Mouse (Mus musculus): ENCODE measurements around the gene Ccdc9. TPM values are rescaled to one million over a fixed set of nuclear protein-coding genes. Genes with fewer than 3 reads are reported as not detected.

The Ccdc9 gene
- polyA plus RNA-seq, 1 experiment from 2014 or later, result 44.7 TPM

DNA sequence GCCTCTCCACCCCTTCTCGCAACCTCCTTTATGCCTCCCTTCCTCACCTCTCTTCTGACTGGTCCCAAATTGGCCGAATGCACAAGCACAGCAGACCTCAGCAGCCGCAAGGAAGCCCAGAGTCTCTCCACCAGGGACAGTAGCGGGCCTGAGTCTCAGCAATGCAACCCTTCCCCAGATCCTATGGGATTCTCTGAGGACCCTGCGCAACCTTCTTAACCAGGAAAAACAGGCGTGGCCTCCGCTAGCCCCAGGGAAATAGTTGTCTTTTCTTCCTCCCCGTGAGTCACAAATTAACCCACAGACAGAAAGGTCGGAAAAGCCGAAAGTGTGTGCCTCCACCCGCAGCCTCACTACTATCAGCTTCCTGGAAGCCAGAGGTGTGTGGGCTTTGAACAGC is 44.8 kb downstream of the Ccdc9 start:
- no peak overlapping the region for H3K4me3 ChIP-seq (replicated peaks)
- ATAC-seq (ENCODE audit: insufficient number of reproducible peaks, insufficient read depth, low FRiP score, low TSS enrichment, low read depth), result no peak
- no peak overlapping the region for H3K27ac ChIP-seq
- no peaks in the 10 kb centered on the region; the same call in 1 of the 2 replicates for H3K27me3 ChIP-seq
- no peaks in the 10 kb centered on the region for H3K4me1 ChIP-seq (replicated peaks)
- no peak overlapping the region for H3K9ac ChIP-seq (replicated peaks)
- no peaks in the 10 kb centered on the region for H3K36me3 ChIP-seq
- H3K4me2 ChIP-seq, result no peak overlapping the region
- no peaks in the 10 kb centered on the region for H3K9me3 ChIP-seq
- 57% methylated on average over 11 of the region's 11 CpGs for WGBS

DNA sequence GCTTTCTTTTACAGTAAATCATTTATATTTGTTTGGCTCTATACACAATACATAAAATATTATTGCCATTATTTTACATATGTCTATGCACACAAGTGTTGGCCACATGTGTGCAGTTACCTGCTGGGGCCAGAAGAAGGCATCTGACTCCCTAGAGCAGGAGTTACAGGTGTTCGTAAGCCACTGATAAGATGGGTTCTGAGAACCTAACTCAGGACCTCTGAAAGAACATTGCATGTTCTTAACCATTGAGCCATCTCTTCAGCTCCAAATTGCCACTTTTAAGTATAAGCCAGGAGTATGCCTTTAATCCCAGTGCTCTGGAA is 45.7 kb downstream of the Ccdc9 start:
- WGBS, result 86% methylated on average over 1 of the region's 1 CpGs
- Histone ChIP-seq H3K9me3 (no peaks in the 10 kb centered on the region), H3K4me1 (replicated peaks) (no peaks in the 10 kb centered on the region), H3K36me3 (no peaks in the 10 kb centered on the region), H3K27me3 (no peaks in the 10 kb centered on the region; the same call in 1 of the 2 replicates), H3K27ac (no peak overlapping the region), H3K4me2 (no peak overlapping the region), H3K9ac (replicated peaks) (no peak overlapping the region), H3K4me3 (replicated peaks) (no peak overlapping the region)
- no peak for ATAC-seq (ENCODE audit: insufficient number of reproducible peaks, insufficient read depth, low FRiP score, low TSS enrichment, low read depth)

DNA sequence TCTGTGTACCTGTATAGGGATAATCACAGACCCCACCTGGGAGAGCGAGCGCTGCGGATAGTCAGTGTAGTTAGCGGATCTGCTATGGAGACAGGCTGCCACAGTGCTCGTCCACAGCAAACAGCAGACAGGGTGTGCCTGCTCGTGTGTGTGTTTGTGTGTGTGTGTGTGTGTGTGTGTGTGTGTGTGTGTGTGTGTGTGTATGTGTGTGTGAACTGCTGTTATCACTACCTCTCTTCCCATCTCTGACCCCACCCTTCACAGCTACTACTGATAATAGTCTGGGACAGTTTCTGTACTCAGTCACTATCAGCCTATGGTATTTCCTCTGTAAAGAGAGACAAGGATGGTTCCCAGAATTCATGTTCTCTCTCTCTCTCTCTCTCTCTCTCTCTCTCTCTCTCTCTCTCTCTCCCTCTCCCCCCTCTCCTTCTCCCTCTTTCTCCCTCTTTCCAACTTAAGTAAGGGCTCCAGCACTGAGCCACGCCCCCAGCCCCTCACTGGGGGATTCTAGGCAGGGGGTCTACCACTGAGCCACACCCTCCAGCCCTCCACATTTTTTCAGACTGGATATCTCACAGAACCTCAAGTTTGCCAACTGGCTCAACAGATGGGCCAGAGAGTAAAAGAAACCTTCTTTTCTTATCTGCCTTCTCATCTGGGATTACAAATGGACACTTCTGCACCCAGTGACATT is 46.2 kb downstream of the Ccdc9 start:
- H3K9ac ChIP-seq (replicated peaks), result no peak overlapping the region
- no peaks in the 10 kb centered on the region for H3K9me3 ChIP-seq
- WGBS, result 83% methylated on average over 7 of the region's 7 CpGs
- H3K4me2 ChIP-seq, result no peak overlapping the region
- H3K27ac ChIP-seq, result no peak overlapping the region
- H3K4me3 ChIP-seq (replicated peaks), result no peak overlapping the region
- H3K27me3 ChIP-seq, result no peaks in the 10 kb centered on the region; the same call in 1 of the 2 replicates
- H3K36me3 ChIP-seq, result no peaks in the 10 kb centered on the region
- no peak for ATAC-seq (ENCODE audit: insufficient number of reproducible peaks, insufficient read depth, low FRiP score, low TSS enrichment, low read depth)
- no peaks in the 10 kb centered on the region for H3K4me1 ChIP-seq (replicated peaks)

DNA sequence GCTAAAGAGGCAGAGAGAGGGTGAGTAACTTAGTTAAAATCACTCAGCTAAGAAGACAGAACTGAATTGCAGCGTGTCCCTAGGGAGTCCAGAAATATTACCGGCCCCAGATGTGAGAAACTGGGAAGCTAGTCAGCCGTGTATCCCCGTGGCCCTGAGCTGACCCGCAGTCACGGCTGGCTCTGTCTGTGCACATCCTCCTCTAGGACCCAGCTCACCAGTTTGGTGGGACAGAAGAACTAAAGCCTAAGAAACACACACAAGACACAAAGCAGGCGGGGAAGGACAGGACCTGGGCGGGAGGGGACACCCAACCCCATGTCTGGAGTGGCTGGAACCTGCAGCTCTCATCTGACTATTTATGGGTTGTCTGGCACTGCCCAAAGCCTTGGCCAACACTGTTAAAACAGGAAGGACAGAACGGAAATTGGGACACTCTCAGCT is 47.0 kb downstream of the Ccdc9 start:
- Histone ChIP-seq H3K27ac (no peak overlapping the region), H3K4me1 (replicated peaks) (no peaks in the 10 kb centered on the region), H3K36me3 (no peaks in the 10 kb centered on the region), H3K4me2 (no peak overlapping the region), H3K4me3 (replicated peaks) (no peak overlapping the region), H3K27me3 (no peaks in the 10 kb centered on the region; the same call in 1 of the 2 replicates), H3K9ac (replicated peaks) (no peak overlapping the region), H3K9me3 (no peaks in the 10 kb centered on the region)
- ATAC-seq (ENCODE audit: insufficient number of reproducible peaks, insufficient read depth, low FRiP score, low TSS enrichment, low read depth), result no peak
- WGBS, result 56% methylated on average over 9 of the region's 9 CpGs

DNA sequence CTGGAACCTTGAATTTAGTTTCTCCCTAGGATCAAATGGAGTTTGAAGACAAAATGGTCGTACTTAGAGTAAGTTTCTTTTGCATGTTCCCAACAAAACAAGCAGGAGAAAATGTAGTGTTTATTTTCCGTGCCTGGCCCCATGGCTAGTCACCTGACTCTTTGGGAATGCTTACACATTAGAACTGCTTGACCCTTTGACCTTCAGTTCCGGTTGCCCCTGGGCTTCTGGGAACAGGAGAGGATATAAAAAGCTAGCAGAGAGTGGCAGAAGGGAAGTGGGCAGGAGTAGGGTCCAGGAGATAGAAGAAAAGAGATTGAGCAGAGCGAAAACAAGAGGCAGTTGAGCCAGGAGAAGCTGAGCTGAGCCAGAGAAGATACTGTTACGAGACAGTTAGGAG is 56.7 kb downstream of the Ccdc9 start:
- no peak overlapping the region for H3K4me2 ChIP-seq
- ATAC-seq (ENCODE audit: insufficient number of reproducible peaks, insufficient read depth, low FRiP score, low TSS enrichment, low read depth), result no peak
- no peaks in the 10 kb centered on the region for H3K36me3 ChIP-seq
- no peak overlapping the region for H3K27ac ChIP-seq
- H3K4me3 ChIP-seq (replicated peaks), result no peak overlapping the region
- H3K9me3 ChIP-seq, result peaks cover 8% of the 10 kb centered on the region; the same call in 1 of the 2 replicates
- H3K4me1 ChIP-seq (replicated peaks), result peaks cover 8% of the 10 kb centered on the region
- H3K9ac ChIP-seq (replicated peaks), result no peak overlapping the region
- WGBS, result 29% methylated on average over 5 of the region's 5 CpGs
- H3K27me3 ChIP-seq, result peaks cover 2% of the 10 kb centered on the region; the same call in 1 of the 2 replicates

Other genes with a start within 250 kb of the Ccdc9 start
- 9.0 and 9.4 TPM in 2 replicates for gene Bicra, start 238.9 kb downstream of the Ccdc9 start, polyA plus RNA-seq (2016; fragmentation: Nextera tagmentation; extraction: Ambion mirVana)
- gene Zfp541, start 225.0 kb downstream of the Ccdc9 start, polyA plus RNA-seq (2016; fragmentation: Nextera tagmentation; extraction: Ambion mirVana), result 0.08 TPM in 1 of 2 replicates, not detected in the other
- gene Napa, start 188.3 kb downstream of the Ccdc9 start, polyA plus RNA-seq (2016; fragmentation: Nextera tagmentation; extraction: Ambion mirVana), result 181 and 202 TPM in 2 replicates
- 30.7 and 33.3 TPM in 2 replicates for gene Kptn, start 166.9 kb downstream of the Ccdc9 start, polyA plus RNA-seq (2016; fragmentation: Nextera tagmentation; extraction: Ambion mirVana)
- 0.18 and 0.20 TPM in 2 replicates for gene Slc8a2, start 157.0 kb downstream of the Ccdc9 start, polyA plus RNA-seq (2016; fragmentation: Nextera tagmentation; extraction: Ambion mirVana)
- gene Meis3, start 111.7 kb downstream of the Ccdc9 start, polyA plus RNA-seq (2016; fragmentation: Nextera tagmentation; extraction: Ambion mirVana), result 7.7 and 9.4 TPM in 2 replicates
- 14.7 and 17.4 TPM in 2 replicates for gene Dhx34, start 64.8 kb downstream of the Ccdc9 start, polyA plus RNA-seq (2016; fragmentation: Nextera tagmentation; extraction: Ambion mirVana)
- 0.10 TPM in 1 of 2 replicates, not detected in the other for gene C5ar2, start 42.6 kb downstream of the Ccdc9 start, polyA plus RNA-seq (2016; fragmentation: Nextera tagmentation; extraction: Ambion mirVana)
- 0.45 and 0.91 TPM in 2 replicates for gene C5ar1, start 27.3 kb downstream of the Ccdc9 start, polyA plus RNA-seq (2016; fragmentation: Nextera tagmentation; extraction: Ambion mirVana)
- 13.9 and 17.6 TPM in 2 replicates for gene Inafm1, start 13.2 kb downstream of the Ccdc9 start, polyA plus RNA-seq (2016; fragmentation: Nextera tagmentation; extraction: Ambion mirVana)
- 8.2 and 9.3 TPM in 2 replicates for gene Bbc3, start 21.6 kb upstream of the Ccdc9 start, polyA plus RNA-seq (2016; fragmentation: Nextera tagmentation; extraction: Ambion mirVana)
- gene Sae1, start 101.0 kb upstream of the Ccdc9 start, polyA plus RNA-seq (2016; fragmentation: Nextera tagmentation; extraction: Ambion mirVana), result 404 and 415 TPM in 2 replicates
- 26.3 and 26.8 TPM in 2 replicates for gene Zc3h4, start 114.1 kb upstream of the Ccdc9 start, polyA plus RNA-seq (2016; fragmentation: Nextera tagmentation; extraction: Ambion mirVana)
- 59.7 and 62.0 TPM in 2 replicates for gene Tmem160, start 166.0 kb upstream of the Ccdc9 start, polyA plus RNA-seq (2016; fragmentation: Nextera tagmentation; extraction: Ambion mirVana)
- gene Npas1, start 190.9 kb upstream of the Ccdc9 start, polyA plus RNA-seq (2016; fragmentation: Nextera tagmentation; extraction: Ambion mirVana), result 0.42 and 0.44 TPM in 2 replicates